Mouse (Mus musculus) lung, embryonic 16.5 days (tissue): Measurements from ENCODE around the gene Pfn4. TPM values are rescaled to one million over a fixed set of nuclear protein-coding genes. Genes with fewer than 3 reads are reported as not detected.
"Not testable (repeated sequence)": the region's sequence is repeated elsewhere in the genome, so short reads cannot be mapped to it uniquely, and the experiment has no call there.

Experiments
- ATAC-seq: fragments of 200-750 bp; cut with Nextera tagmentation; 2 replicates; pipeline ENCODE4 v1.8.0; 2017; ENCODE audit warnings: low read depth, mild to moderate bottlenecking, moderate library complexity
- H3K27ac ChIP-seq: fragments of 300-500 bp; sonication (generic); 2 replicates; pipeline ENCODE4 v1.5.1; 2014; ENCODE audit warnings: mild to moderate bottlenecking, control low read depth, low read length
- H3K27me3 ChIP-seq: fragments of 300-500 bp; sonication (generic); 2 replicates; pipeline ENCODE4 v1.6.1; 2014; ENCODE audit warnings: low read depth, low read length, mixed read lengths; ENCODE audit not compliant: control insufficient read depth, insufficient read depth
- H3K36me3 ChIP-seq: fragments of 300-500 bp; sonication (generic); 2 replicates; pipeline ENCODE4 v1.6.1; 2014; ENCODE audit warnings: low read length; ENCODE audit not compliant: control insufficient read depth, insufficient read depth
- H3K4me1 ChIP-seq: fragments of 300-500 bp; sonication (generic); replicated peaks from 2 replicates; pipeline ENCODE4 v1.6.1; 2014; ENCODE audit warnings: low read length, mixed read lengths; ENCODE audit not compliant: control insufficient read depth, insufficient read depth
- H3K4me2 ChIP-seq: fragments of 300-500 bp; sonication (generic); 2 replicates; pipeline ENCODE4 v1.6.1; 2014; ENCODE audit warnings: low read depth, low read length, control low read depth
- H3K4me3 ChIP-seq: fragments of 300-500 bp; sonication (generic); 2 replicates; pipeline ENCODE4 v1.5.1; 2014; ENCODE audit warnings: mild to moderate bottlenecking, low read length, control low read depth
- H3K9ac ChIP-seq: fragments of 300-500 bp; sonication (generic); 2 replicates; pipeline ENCODE4 v1.6.1; 2014; ENCODE audit warnings: low read length, control low read depth
- H3K9me3 ChIP-seq: fragments of 300-500 bp; sonication (generic); 2 replicates; pipeline ENCODE4 v1.6.1; 2016; ENCODE audit warnings: low read length; ENCODE audit not compliant: control insufficient read depth
- WGBS: fragments of 180-500 bp; shearing (Covaris S2); extraction: QIAGEN DNeasy Blood & Tissue Kit; methylation state at CpG from one replicate; pipeline ENCODE4 v1.1.7; 2014; 5-methylcytosine and 5-hydroxymethylcytosine counted together
- polyA plus RNA-seq: library from polyadenylated mRNA; unstranded; fragments of >200 nt; fragmentation: Nextera tagmentation; extraction: Ambion mirVana; gene quantifications from 2 replicates; pipeline ENCODE4 v1.2.1, GENCODE M21; 2015

The Pfn4 gene
- polyA plus RNA-seq, 1 experiment from 2014 or later = 2.0 TPM

GRCm38 (mm10) chr12:4742183-4742582 lies 26.6 kb upstream of the Pfn4 start:
- Histone ChIP-seq H3K27ac (no peak overlapping the region), H3K9ac (no peak overlapping the region), H3K36me3 (no peaks in the 10 kb centered on the region), H3K9me3 (no peaks in the 10 kb centered on the region), H3K27me3 (no peaks in the 10 kb centered on the region), H3K4me2 (no peak overlapping the region), H3K4me3 (no peak overlapping the region), H3K4me1 (no peaks in the 10 kb centered on the region)
- no peak for ATAC-seq
- WGBS = 84% methylated on average over 3 of the region's 3 CpGs

DNA sequence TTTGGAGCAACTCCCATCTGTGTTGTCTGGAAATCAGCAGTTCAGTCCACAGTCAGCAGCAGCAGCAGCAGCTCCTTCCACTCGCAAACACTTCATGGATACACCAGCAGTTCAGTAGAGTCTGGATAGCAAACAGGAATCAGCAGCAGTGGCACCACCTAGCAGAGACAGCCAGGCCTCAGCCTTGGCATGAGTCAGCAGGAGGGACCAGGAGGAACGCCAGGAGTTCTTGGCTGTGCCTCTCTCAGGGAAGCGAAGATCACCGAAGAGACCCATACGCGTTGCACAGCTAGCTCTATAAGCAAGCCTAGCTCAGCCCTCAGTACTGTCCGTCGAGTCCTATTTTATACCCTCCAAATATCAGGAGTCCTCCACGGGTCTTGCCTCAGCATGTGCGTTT lies 24.3 kb upstream of the Pfn4 start:
- Histone ChIP-seq H3K27ac (no peak overlapping the region), H3K9ac (no peak overlapping the region), H3K4me3 (no peak overlapping the region), H3K36me3 (no peaks in the 10 kb centered on the region), H3K4me1 (no peaks in the 10 kb centered on the region), H3K27me3 (no peaks in the 10 kb centered on the region), H3K9me3 (no peaks in the 10 kb centered on the region), H3K4me2 (no peak overlapping the region)
- no peak for ATAC-seq
- 85% methylated on average over 10 of the region's 10 CpGs for WGBS

DNA sequence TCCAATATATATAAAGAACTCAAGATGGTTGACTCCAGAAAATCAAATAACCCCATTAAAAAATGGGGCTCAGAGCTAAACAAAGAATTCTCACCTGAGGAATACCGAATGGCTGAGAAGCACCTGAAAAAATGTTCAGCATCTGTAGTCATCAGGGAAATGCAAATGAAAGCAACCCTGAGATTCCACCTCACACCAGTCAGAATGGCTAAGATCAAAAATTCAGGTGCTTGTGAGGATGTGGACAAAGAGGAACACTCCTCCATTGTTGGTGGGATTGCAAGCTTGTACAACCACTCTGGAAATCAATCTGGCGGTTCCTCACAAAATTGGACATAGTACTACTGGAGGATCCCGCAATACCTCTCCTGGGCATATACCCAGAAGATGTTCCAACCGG lies 14.4 kb upstream of the Pfn4 start:
- WGBS = 86% methylated on average over 4 of the region's 4 CpGs
- H3K4me1 ChIP-seq, H3K4me2 ChIP-seq, ATAC-seq, H3K27me3 ChIP-seq, H3K9ac ChIP-seq, H3K27ac ChIP-seq, H3K9me3 ChIP-seq, H3K36me3 ChIP-seq, H3K4me3 ChIP-seq: not testable (repeated sequence)

- H3K27ac ChIP-seq = no peak overlapping the region
- no peak for ATAC-seq
Measured at GRCm38 (mm10) chr12:4757060-4757459, 11.8 kb upstream of the Pfn4 start.

DNA sequence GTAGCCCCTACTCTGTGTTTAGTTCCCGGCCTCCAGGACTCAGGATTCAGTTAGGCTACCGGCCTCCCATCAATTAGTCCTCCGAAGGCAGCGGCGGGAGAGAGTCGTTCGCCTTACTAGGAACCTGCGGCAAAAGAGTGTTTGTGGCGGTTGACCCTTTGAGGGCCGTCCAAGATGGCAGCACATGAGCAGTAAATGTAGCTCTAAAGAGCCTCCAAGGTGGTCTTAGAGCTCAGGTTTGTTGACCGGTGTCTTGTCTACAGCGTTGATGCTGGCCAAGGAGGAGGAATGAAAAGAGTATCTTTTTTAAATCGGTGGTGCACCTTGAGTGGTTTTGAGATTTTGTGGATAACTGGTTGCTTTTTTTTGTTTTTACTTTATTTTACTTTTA lies 506 bp downstream of the Pfn4 start:
- H3K36me3 ChIP-seq = no peaks in the 10 kb centered on the region
- H3K4me3 ChIP-seq = peak overlapping the region; percentile 81
- peak overlapping the region; percentile 90 for H3K27ac ChIP-seq
- H3K27me3 ChIP-seq = no peaks in the 10 kb centered on the region
- no peaks in the 10 kb centered on the region for H3K9me3 ChIP-seq
- no peaks in the 10 kb centered on the region; the same call in 1 of the 2 replicates for H3K4me1 ChIP-seq
- peak; percentile 42 for ATAC-seq
- H3K9ac ChIP-seq = peak overlapping the region; percentile 90
- peak overlapping the region; percentile 94 for H3K4me2 ChIP-seq
- 20% methylated on average over 13 of the region's 13 CpGs for WGBS

More at GRCm38 (mm10) chr12:4757060-4757459, 11.8 kb upstream of the Pfn4 start:
- H3K36me3 ChIP-seq = no peaks in the 10 kb centered on the region
- no peak overlapping the region for H3K4me2 ChIP-seq
- no peaks in the 10 kb centered on the region for H3K9me3 ChIP-seq
- no peak overlapping the region for H3K9ac ChIP-seq
- no peaks in the 10 kb centered on the region for H3K27me3 ChIP-seq
- WGBS = 94% methylated on average over 1 of the region's 1 CpGs
- H3K4me3 ChIP-seq = no peak overlapping the region
- no peaks in the 10 kb centered on the region for H3K4me1 ChIP-seq

DNA sequence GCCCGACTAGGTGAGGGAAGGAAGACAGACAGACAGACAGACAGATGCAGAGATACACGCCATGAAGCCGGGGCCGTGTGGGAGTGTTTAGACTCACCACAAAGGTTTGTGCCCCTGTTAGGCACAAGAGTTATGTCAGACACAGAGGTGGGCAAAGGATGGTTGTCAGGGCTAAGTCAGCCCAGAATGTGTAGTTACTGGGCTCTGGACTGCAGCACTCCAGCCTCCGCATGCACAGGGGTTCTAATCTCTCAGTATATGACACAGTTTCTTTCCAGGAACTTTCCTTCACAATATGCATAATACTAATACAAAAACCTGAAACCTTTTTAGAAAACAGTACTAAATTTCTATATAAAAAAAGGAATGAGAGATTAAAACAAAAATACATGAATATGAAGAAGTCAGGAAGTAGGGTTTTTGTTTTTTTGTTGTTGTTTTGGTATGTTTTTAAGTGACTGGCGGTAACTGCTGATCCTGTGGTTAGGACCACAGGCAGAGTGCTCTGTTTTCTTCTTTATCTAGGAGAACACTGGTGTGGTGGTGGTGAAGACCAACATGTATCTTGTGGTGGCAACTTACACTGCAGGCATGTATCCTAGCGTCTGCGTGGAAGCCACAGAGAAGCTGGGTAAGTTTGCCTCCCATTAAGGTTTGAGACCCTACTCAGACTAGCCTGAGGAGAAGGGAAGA lies 6.2 kb downstream of the Pfn4 start:
- Histone ChIP-seq H3K4me3 (no peak overlapping the region), H3K9ac (no peak overlapping the region)
- WGBS = 87% methylated on average over 8 of the region's 8 CpGs

GRCm38 (mm10) chr12:4775588-4775949 lies 6.7 kb downstream of the Pfn4 start:
- Histone ChIP-seq H3K27ac (no peak overlapping the region), H3K36me3 (no peaks in the 10 kb centered on the region), H3K4me2 (no peak overlapping the region), H3K9ac (no peak overlapping the region), H3K4me1 (no peaks in the 10 kb centered on the region), H3K27me3 (no peaks in the 10 kb centered on the region), H3K4me3 (no peak overlapping the region), H3K9me3 (no peaks in the 10 kb centered on the region)
- whole genome bisulfite sequencing = 68% methylated on average over 9 of the region's 9 CpGs
- ATAC-seq = no peak

More for the DNA sequence above, 6.2 kb downstream of the Pfn4 start:
- no peak for ATAC-seq
- Histone ChIP-seq H3K4me2 (no peak overlapping the region), H3K9me3 (no peaks in the 10 kb centered on the region), H3K36me3 (no peaks in the 10 kb centered on the region), H3K27me3 (no peaks in the 10 kb centered on the region), H3K4me1 (no peaks in the 10 kb centered on the region), H3K27ac (no peak overlapping the region)

DNA sequence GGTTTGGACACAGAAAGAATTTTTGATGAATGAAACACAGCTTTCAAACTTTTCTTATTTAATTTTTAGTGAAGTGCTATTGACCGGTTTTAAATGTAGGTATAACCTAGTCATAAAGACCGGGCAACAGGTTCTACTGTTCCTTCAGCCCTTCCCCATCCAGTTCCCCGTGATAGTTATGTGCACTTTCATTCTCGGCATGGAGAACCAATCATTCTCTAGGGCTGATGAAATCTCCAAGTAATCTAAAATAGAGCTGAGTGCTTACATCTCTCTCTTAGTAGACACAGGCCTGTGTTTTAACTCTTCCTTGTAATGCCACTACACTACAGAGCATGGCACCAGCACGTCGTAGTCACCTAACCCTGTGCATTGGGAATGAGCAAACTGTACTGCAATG lies 8.9 kb downstream of the Pfn4 start:
- H3K27me3 ChIP-seq = no peaks in the 10 kb centered on the region
- H3K36me3 ChIP-seq = no peaks in the 10 kb centered on the region
- no peaks in the 10 kb centered on the region for H3K9me3 ChIP-seq
- no peak overlapping the region for H3K4me3 ChIP-seq
- no peak overlapping the region for H3K9ac ChIP-seq
- H3K4me1 ChIP-seq = no peaks in the 10 kb centered on the region
- no peak for ATAC-seq
- H3K4me2 ChIP-seq = no peak overlapping the region
- WGBS = 78% methylated on average over 6 of the region's 6 CpGs
- no peak overlapping the region for H3K27ac ChIP-seq

DNA sequence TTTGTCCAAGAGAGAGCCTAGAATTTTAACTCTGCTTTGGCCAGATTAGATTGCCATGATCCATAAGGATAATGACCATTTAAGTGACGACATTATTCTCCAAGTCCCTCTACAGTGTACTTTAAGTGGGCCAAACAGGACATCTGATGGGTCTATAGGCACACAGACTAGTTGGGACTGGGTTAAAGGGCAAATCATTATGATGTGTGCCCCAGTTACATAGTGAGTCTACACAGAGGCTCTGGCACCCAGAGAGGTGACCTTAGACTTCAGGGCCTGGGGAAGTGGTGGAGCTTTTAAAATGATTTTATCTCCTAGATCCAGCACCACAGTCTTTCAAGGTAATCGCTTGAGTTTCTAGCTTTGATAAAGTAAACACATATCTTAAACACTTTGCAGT lies 11.4 kb downstream of the Pfn4 start:
- 52% methylated on average over 2 of the region's 2 CpGs for WGBS
- Histone ChIP-seq H3K27me3 (no peaks in the 10 kb centered on the region), H3K9me3 (no peaks in the 10 kb centered on the region), H3K36me3 (no peaks in the 10 kb centered on the region), H3K4me3 (no peak overlapping the region), H3K4me2 (no peak overlapping the region), H3K4me1 (no peaks in the 10 kb centered on the region), H3K9ac (no peak overlapping the region), H3K27ac (no peak overlapping the region)
- no peak for ATAC-seq

GRCm38 (mm10) chr12:4781270-4781669 lies 12.4 kb downstream of the Pfn4 start:
- 81% methylated on average over 1 of the region's 1 CpGs for WGBS

More at GRCm38 (mm10) chr12:4781270-4781669, 12.4 kb downstream of the Pfn4 start:
- H3K27ac ChIP-seq = no peak overlapping the region
- no peak overlapping the region for H3K4me2 ChIP-seq
- no peaks in the 10 kb centered on the region for H3K4me1 ChIP-seq
- H3K9me3 ChIP-seq = no peaks in the 10 kb centered on the region
- H3K9ac ChIP-seq = no peak overlapping the region
- no peaks in the 10 kb centered on the region for H3K27me3 ChIP-seq
- no peaks in the 10 kb centered on the region for H3K36me3 ChIP-seq
- H3K4me3 ChIP-seq = no peak overlapping the region
- ATAC-seq = no peak
